Mouse (Mus musculus) limb, embryonic 14.5 days (tissue): ENCODE data around the gene Bmpr2. TPM values are rescaled to one million over a fixed set of nuclear protein-coding genes. Genes with fewer than 3 reads are reported as not detected.
A peak's percentile ranks its signal among the peaks of the same experiment; 100 is the strongest.

Source experiments
- ATAC-seq: fragments of 200-750 bp; cut with Nextera tagmentation; 2 replicates; pipeline ENCODE4 v1.8.0; 2017; ENCODE audit warnings: low read depth, moderate number of reproducible peaks, moderate TSS enrichment; ENCODE audit not compliant: low FRiP score
- DNase-seq: peaks from one replicate; pipeline ENCODE4 v3.0.0-alpha.2; 2015; ENCODE audit warnings: low spot score
- H3K27ac ChIP-seq: fragments of 300-500 bp; sonication (generic); replicated peaks from 2 replicates; pipeline ENCODE4 v1.5.1; 2014; ENCODE audit warnings: low read depth, mild to moderate bottlenecking, low read length, moderate library complexity, mixed read lengths
- H3K27me3 ChIP-seq: fragments of 300-500 bp; sonication (generic); 2 replicates; pipeline ENCODE4 v1.6.1; 2014; ENCODE audit warnings: low read length, mixed read lengths; ENCODE audit not compliant: control insufficient read depth, insufficient read depth
- H3K36me3 ChIP-seq: fragments of 300-500 bp; sonication (generic); 2 replicates; pipeline ENCODE4 v1.6.1; 2014; ENCODE audit warnings: mild to moderate bottlenecking, low read length, moderate library complexity, mixed read lengths; ENCODE audit not compliant: control insufficient read depth, insufficient read depth
- H3K4me1 ChIP-seq: fragments of 300-500 bp; sonication (generic); 2 replicates; pipeline ENCODE4 v1.6.1; 2014; ENCODE audit warnings: antibody characterized with exemption, low read length, mixed read lengths; ENCODE audit not compliant: control insufficient read depth, insufficient read depth
- H3K4me2 ChIP-seq: fragments of 300-500 bp; sonication (generic); replicated peaks from 2 replicates; pipeline ENCODE4 v1.6.1; 2014; ENCODE audit warnings: low read depth, mild to moderate bottlenecking, low read length, moderate library complexity; ENCODE audit not compliant: severe bottlenecking
- H3K4me3 ChIP-seq: fragments of 300-500 bp; sonication (generic); replicated peaks from 2 replicates; pipeline ENCODE4 v1.5.1; 2014; ENCODE audit warnings: low read length
- H3K9ac ChIP-seq: fragments of 300-500 bp; sonication (generic); 2 replicates; pipeline ENCODE4 v1.6.1; 2014; ENCODE audit warnings: mild to moderate bottlenecking, low read depth, low read length, moderate library complexity; ENCODE audit not compliant: severe bottlenecking
- H3K9me3 ChIP-seq: fragments of 300-500 bp; sonication (generic); 2 replicates; pipeline ENCODE4 v1.6.1; 2016; ENCODE audit warnings: low read length; ENCODE audit not compliant: control insufficient read depth
- POLR2A ChIP-seq: fragments of 200-500 bp; IDR thresholded peaks from 2 replicates; pipeline ENCODE4 v1.8.0; 2012; ENCODE audit warnings: inconsistent platforms, mild to moderate bottlenecking, moderate library complexity, borderline replicate concordance; ENCODE audit not compliant: insufficient read depth, insufficient read length; ENCODE audit errors: extremely low read depth
- WGBS: fragments of 180-500 bp; shearing (Covaris S2); extraction: QIAGEN DNeasy Blood & Tissue Kit; methylation state at CpG from one replicate; pipeline ENCODE4 v1.1.7; 2014; 5-methylcytosine and 5-hydroxymethylcytosine counted together
- polyA plus RNA-seq, 2 experiments: library from polyadenylated mRNA; depleted of rRNA in 1 of 2; stranded (reverse) in 1 of 2; unstranded in 1 of 2; fragments of >200 nt; fragmentation: Nextera tagmentation in 1 of 2; extraction: Ambion mirVana in 1 of 2; gene quantifications; 2 replicates each; pipeline versions ENCODE4 v1.2.1 to v1.2.3; 2012 to 2014

The Bmpr2 gene
- polyA plus RNA-seq, 2 experiments: 14.6 to 15.2 TPM

- Histone ChIP-seq H3K27ac (no peak overlapping the region), H3K4me3 (no peak overlapping the region), H3K27me3 (no peaks in the 10 kb centered on the region), H3K4me1 (peaks cover 3% of the 10 kb centered on the region), H3K4me2 (no peak overlapping the region), H3K36me3 (peaks cover 13% of the 10 kb centered on the region), H3K9ac (no peak overlapping the region), H3K9me3 (no peaks in the 10 kb centered on the region)
- DNase-seq: peak; percentile 84
- TF ChIP-seq POLR2A: no peak
- WGBS: 33% methylated on average over 3 of the region's 3 CpGs
- no peak; the same call in 1 of the 2 replicates for ATAC-seq
These were observed 120.3 kb downstream of the Bmpr2 start for GRCm38 (mm10) chr1:59883349-59884134.

GRCm38 (mm10) chr1:59886899-59887298 is 123.7 kb downstream of the Bmpr2 start:
- 48% methylated on average over 4 of the region's 4 CpGs for WGBS
- no peak for TF ChIP-seq POLR2A
- Histone ChIP-seq H3K9me3 (no peaks in the 10 kb centered on the region), H3K27ac (no peak overlapping the region), H3K4me1 (peaks cover 3% of the 10 kb centered on the region), H3K4me3 (no peak overlapping the region), H3K9ac (no peak overlapping the region), H3K27me3 (no peaks in the 10 kb centered on the region), H3K4me2 (no peak overlapping the region), H3K36me3 (no peaks in the 10 kb centered on the region)
- ATAC-seq (no peak), DNase-seq (no peak)

GRCm38 (mm10) chr1:59888018-59888417 is 124.8 kb downstream of the Bmpr2 start:
- Histone ChIP-seq H3K27me3 (no peaks in the 10 kb centered on the region), H3K9me3 (no peaks in the 10 kb centered on the region), H3K9ac (no peak overlapping the region), H3K27ac (no peak overlapping the region), H3K4me1 (peaks cover 3% of the 10 kb centered on the region), H3K4me2 (no peak overlapping the region), H3K4me3 (no peak overlapping the region), H3K36me3 (no peaks in the 10 kb centered on the region)
- ATAC-seq: no peak
- no peak for TF ChIP-seq POLR2A
- DNase-seq: no peak

- ATAC-seq (no peak), DNase-seq (no peak)
- H3K9ac ChIP-seq: no peak overlapping the region
- peaks cover 3% of the 10 kb centered on the region for H3K4me1 ChIP-seq
- WGBS: 78% methylated on average over 4 of the region's 4 CpGs
- no peak overlapping the region for H3K4me3 ChIP-seq
- H3K9me3 ChIP-seq: no peaks in the 10 kb centered on the region
- no peak for TF ChIP-seq POLR2A
- H3K36me3 ChIP-seq: no peaks in the 10 kb centered on the region
- no peak overlapping the region for H3K27ac ChIP-seq
- H3K4me2 ChIP-seq: no peak overlapping the region
- no peaks in the 10 kb centered on the region for H3K27me3 ChIP-seq
These were observed 128.0 kb downstream of the Bmpr2 start for GRCm38 (mm10) chr1:59891185-59891584.

- no peaks in the 10 kb centered on the region for H3K27me3 ChIP-seq
- ATAC-seq: no peak
- no peaks in the 10 kb centered on the region for H3K9me3 ChIP-seq
- DNase-seq: no peak
- H3K36me3 ChIP-seq: no peaks in the 10 kb centered on the region
- no peak for TF ChIP-seq POLR2A
- no peak overlapping the region for H3K9ac ChIP-seq
- no peak overlapping the region for H3K4me3 ChIP-seq
- H3K4me2 ChIP-seq: no peak overlapping the region
- 80% methylated on average over 8 of the region's 8 CpGs for WGBS
- peaks cover 3% of the 10 kb centered on the region for H3K4me1 ChIP-seq
- H3K27ac ChIP-seq: no peak overlapping the region
These were observed 129.6 kb downstream of the Bmpr2 start for GRCm38 (mm10) chr1:59892777-59893176.
